Mouse (Mus musculus) naive thymus-derived CD4-positive, alpha-beta T cell, adult 2 months (primary cell): ENCODE measurements around the gene Pstpip1.

Experiments
- DNase-seq: peaks from one replicate; pipeline ENCODE4 v3.0.0-alpha.2; 2011; ENCODE audit warnings: low read depth

The Pstpip1 gene

GRCm38 (mm10) chr9:56151745-56152481 lies 62.2 kb downstream of the Pstpip1 start:
- DNase-seq: no peak

- peak; percentile 34 for DNase-seq
Measured at GRCm38 (mm10) chr9:56152482-56153007, 62.8 kb downstream of the Pstpip1 start.

DNA sequence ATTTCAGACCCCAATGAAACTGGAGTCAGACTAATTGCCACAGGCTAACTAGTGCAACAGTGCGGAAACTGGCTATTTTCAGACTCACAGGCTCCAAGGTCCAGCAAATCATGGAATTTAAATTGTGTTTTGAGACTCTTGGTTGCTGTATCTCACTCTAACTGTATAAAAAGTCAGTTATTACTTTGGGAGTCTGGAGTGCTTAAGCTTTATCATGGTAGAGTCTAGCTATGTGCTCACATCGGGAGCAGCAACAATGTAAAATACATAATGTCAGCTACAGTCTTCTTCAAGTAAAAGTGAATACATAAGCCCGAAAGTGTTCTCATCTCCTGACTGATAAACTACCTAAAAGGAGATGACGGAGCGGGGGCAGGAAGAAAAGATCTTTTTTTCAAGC lies 64.8 kb downstream of the Pstpip1 start:
- DNase-seq: no peak

- DNase-seq: no peak
Measured at GRCm38 (mm10) chr9:56158077-56158476, 68.3 kb downstream of the Pstpip1 start.

GRCm38 (mm10) chr9:56159456-56159855 lies 69.7 kb downstream of the Pstpip1 start:
- no peak for DNase-seq

- peak; percentile 86 for DNase-seq
Measured at GRCm38 (mm10) chr9:56160341-56161141, 70.8 kb downstream of the Pstpip1 start.

- DNase-seq: no peak
Measured at GRCm38 (mm10) chr9:56165377-56165776, 75.6 kb downstream of the Pstpip1 start, which contains the start of gene Tspan3. Gene Tspan3 (minus strand): TSS chr9:56165477.

- no peak for DNase-seq
Measured at GRCm38 (mm10) chr9:56166161-56166560, 76.4 kb downstream of the Pstpip1 start.

DNA sequence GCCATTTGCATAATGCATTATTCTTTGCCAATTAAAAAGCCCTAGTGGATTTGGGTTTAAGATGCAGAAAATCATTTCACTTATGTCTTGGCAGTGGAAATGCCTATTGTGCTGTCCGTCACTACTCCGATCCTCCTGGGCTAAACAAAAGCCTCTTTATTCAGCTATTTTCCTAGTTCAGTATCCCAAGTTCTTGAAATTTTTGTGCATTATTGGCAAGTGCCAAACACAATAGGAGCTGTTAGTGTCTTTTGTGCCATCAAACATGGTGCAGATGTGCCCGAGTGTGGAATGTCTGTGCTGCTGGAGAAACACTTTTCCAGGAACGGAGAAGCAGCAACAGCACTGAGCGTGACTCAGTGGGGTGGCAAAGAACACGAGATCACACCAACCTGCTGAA lies 77.9 kb downstream of the Pstpip1 start:
- no peak for DNase-seq

- no peak for DNase-seq
Measured at GRCm38 (mm10) chr9:56175316-56175715, 85.6 kb downstream of the Pstpip1 start.

GRCm38 (mm10) chr9:56177354-56177753 lies 87.6 kb downstream of the Pstpip1 start:
- no peak for DNase-seq
